Mouse (Mus musculus): ENCODE results near the gene Btg1. TPM values are rescaled to one million over a fixed set of nuclear protein-coding genes. Genes with fewer than 3 reads are reported as not detected.
A peak's percentile ranks its signal among the peaks of the same experiment; 100 is the strongest.

Gene Btg1
- polyA plus RNA-seq, 1 experiment from 2014 or later = 23.3 TPM

DNA sequence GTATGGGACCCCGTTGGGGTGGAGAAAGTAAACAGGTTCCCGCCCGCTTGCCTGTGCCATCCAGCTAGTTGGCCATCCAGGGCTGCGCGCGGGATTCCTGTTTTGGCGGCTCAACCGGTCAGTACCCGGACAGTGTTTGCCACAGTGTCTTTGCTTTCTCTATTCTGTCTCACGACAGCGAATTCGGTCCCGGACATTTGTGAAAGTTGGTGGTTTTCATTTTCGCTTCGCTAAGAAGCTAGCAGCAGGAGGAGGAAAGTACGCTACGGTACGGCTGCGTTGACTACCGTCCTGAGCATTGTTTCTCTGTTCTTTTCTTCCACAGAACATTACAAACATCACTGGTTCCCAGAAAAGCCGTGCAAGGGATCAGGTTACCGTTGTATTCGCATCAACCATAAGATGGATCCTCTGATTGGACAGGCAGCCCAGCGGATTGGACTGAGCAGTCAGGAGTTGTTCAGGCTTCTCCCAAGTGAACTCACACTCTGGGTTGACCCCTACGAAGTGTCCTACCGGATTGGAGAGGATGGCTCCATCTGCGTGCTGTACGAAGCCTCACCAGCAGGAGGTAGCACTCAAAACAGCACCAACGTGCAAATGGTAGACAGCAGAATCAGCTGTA lies 1.3 kb downstream of the Btg1 start:
- Histone ChIP-seq H3K9me3 (no peaks in the 10 kb centered on the region), H3K4me1 (peaks cover 17% of the 10 kb centered on the region; the same call in 1 of the 2 replicates), H3K27me3 (ENCODE audit: insufficient read depth, poor library complexity, severe bottlenecking) (no peaks in the 10 kb centered on the region), H3K36me3 (peaks cover 17% of the 10 kb centered on the region), H3K4me3 (peak overlapping the region; percentile 96), H3K27ac (peak overlapping the region; percentile 98)
- DNase-seq (ENCODE audit: low spot score) = peak; percentile 91
- WGBS = under 1% methylated on average over 29 of the region's 29 CpGs

GRCm38 (mm10) chr10:96619951-96620889 lies 3.4 kb downstream of the Btg1 start:
- Histone ChIP-seq H3K27ac (0 out of 2 replicates have a peak overlapping the region, but pooled peaks have one; percentile 32), H3K4me1 (peaks cover 15% of the 10 kb centered on the region), H3K9me3 (no peaks in the 10 kb centered on the region), H3K36me3 (peaks cover 26% of the 10 kb centered on the region), H3K27me3 (ENCODE audit: insufficient read depth, poor library complexity, severe bottlenecking) (no peaks in the 10 kb centered on the region), H3K4me3 (peak overlapping the region; percentile 54)
- 63% methylated on average over 8 of the region's 8 CpGs for WGBS
- no peak for DNase-seq (ENCODE audit: low spot score)

GRCm38 (mm10) chr10:96620890-96621271 lies 4.1 kb downstream of the Btg1 start:
- WGBS = 50% methylated on average over 4 of the region's 4 CpGs

DNA sequence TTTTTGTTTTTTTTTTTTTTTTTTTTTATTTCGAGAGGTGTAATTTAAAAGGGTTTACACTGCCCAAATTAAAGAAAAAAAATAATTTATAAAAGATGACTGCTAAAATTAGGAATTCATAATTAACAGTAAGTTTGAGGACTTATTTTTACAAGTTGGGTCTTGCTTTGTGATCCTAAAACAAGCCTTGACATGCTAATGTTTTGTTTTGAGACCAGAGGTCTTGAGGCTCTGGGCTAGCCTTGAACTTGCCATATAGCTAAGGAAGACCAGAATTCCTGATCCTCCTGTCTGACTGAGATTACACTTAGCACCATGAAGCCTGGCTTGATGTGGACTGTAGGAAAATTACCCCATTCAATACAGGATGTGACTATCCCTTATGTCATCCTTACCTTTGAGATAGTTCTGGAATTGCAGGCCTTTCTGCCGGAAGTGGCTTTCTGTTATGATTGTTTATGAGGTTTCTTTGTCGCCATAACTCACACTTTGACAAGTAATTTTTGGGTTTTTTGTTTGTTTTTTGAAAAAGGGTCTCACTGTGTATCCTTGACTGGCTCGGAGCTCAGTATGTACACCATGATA lies 4.6 kb downstream of the Btg1 start:
- Histone ChIP-seq H3K9me3 (no peaks in the 10 kb centered on the region), H3K27me3 (ENCODE audit: insufficient read depth, poor library complexity, severe bottlenecking) (no peaks in the 10 kb centered on the region), H3K4me3 (peak overlapping the region; percentile 12; the same call in 1 of the 2 replicates), H3K36me3 (peaks cover 26% of the 10 kb centered on the region), H3K27ac (no peak overlapping the region), H3K4me1 (peaks cover 18% of the 10 kb centered on the region)
- DNase-seq (ENCODE audit: low spot score) = no peak
- 77% methylated on average over 4 of the region's 4 CpGs for WGBS

More at GRCm38 (mm10) chr10:96620890-96621271, 4.1 kb downstream of the Btg1 start:
- no peaks in the 10 kb centered on the region for H3K9me3 ChIP-seq
- no peak for DNase-seq (ENCODE audit: low spot score)
- peaks cover 26% of the 10 kb centered on the region for H3K36me3 ChIP-seq
- H3K27me3 ChIP-seq (ENCODE audit: insufficient read depth, poor library complexity, severe bottlenecking) = no peaks in the 10 kb centered on the region
- H3K27ac ChIP-seq = no peak overlapping the region
- H3K4me1 ChIP-seq = peaks cover 17% of the 10 kb centered on the region
- H3K4me3 ChIP-seq = peak overlapping the region; percentile 54

GRCm38 (mm10) chr10:96621980-96622645 lies 5.3 kb downstream of the Btg1 start:
- H3K9me3 ChIP-seq = no peaks in the 10 kb centered on the region
- 89% methylated on average over 13 of the region's 13 CpGs for WGBS
- H3K4me1 ChIP-seq = peaks cover 20% of the 10 kb centered on the region
- H3K27me3 ChIP-seq (ENCODE audit: insufficient read depth, poor library complexity, severe bottlenecking) = no peaks in the 10 kb centered on the region
- no peak for DNase-seq (ENCODE audit: low spot score)
- 0 out of 2 replicates have a peak overlapping the region, but pooled peaks have one; percentile 12 for H3K4me3 ChIP-seq
- H3K27ac ChIP-seq = no peak overlapping the region
- H3K36me3 ChIP-seq = peaks cover 26% of the 10 kb centered on the region

DNA sequence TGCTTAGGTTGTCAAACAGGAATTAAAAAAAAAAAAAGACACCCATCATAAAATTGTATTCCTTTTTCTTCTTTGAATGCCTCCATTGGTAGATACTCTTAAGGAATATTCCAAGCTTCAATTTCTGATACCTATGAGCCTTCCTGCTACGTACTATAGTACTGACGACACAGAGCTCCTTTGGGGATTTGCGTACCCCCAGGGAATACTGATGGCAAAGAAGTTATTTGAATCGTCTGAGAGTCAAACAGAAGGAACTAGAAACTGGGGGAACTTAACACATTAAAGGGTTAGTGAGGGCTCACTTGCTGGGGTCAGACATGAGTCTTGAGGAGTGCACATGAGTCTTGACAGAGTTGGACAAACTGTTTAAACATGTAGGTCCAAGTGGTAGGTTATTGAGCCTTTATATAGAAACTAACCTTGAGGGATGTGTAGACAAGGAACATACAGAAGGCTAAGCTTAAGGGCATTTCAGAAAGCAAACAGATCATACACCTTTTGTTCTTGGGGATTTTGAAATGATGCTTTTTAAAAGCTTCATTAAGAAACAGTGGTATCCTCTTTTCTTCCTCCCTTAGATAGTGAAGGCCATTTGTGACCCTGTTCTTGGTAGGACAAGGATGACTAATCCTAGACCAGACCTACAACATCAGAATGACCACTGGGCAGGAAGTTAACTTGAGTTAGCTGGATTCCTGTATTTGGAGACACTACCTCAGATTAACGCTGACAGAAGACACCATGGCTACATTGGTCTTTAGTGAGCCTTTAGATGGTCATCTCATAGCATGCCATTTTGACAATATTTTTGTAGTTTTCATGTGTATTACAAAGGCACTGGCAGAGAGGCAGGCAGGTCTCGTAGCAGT lies 6.2 kb downstream of the Btg1 start:
- 86% methylated on average over 6 of the region's 6 CpGs for WGBS
- Histone ChIP-seq H3K27me3 (ENCODE audit: insufficient read depth, poor library complexity, severe bottlenecking) (no peaks in the 10 kb centered on the region), H3K9me3 (no peaks in the 10 kb centered on the region), H3K4me1 (peaks cover 20% of the 10 kb centered on the region), H3K4me3 (no peak overlapping the region), H3K27ac (no peak overlapping the region), H3K36me3 (peaks cover 26% of the 10 kb centered on the region)
- DNase-seq (ENCODE audit: low spot score) = no peak

DNA sequence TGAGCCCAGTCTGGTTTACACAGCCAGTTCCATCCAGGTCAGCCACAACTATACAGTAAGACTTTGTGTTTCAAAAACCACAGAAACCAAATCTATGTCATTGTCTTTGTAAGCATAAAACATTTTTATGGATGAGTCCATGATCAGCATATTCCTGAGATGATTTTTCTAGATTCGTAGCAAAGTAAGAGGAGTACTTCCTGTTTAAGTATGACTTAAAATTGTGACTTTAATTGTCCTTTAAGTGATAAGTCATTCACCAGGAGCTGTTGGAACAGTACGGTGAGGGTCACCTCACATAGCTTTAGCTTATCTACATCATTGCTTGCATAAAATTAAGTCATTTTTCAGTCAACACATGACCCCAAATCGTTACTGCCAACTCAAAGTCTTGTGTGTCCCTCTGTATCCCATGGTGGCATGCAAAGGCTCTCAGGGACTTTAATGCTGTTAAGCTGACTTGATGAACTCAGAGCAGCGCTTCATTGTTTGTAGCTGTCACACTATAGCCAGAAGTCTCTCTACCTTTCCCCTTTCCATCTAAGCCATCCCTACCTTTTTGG lies 6.9 kb downstream of the Btg1 start:
- no peak for DNase-seq (ENCODE audit: low spot score)
- Histone ChIP-seq H3K36me3 (peaks cover 27% of the 10 kb centered on the region), H3K27me3 (ENCODE audit: insufficient read depth, poor library complexity, severe bottlenecking) (no peaks in the 10 kb centered on the region), H3K27ac (no peak overlapping the region), H3K9me3 (no peaks in the 10 kb centered on the region), H3K4me3 (no peak overlapping the region), H3K4me1 (peaks cover 20% of the 10 kb centered on the region)
- WGBS = 87% methylated on average over 4 of the region's 4 CpGs

GRCm38 (mm10) chr10:96624406-96624805 lies 7.6 kb downstream of the Btg1 start:
- no peak for DNase-seq (ENCODE audit: low spot score)
- Histone ChIP-seq H3K27me3 (ENCODE audit: insufficient read depth, poor library complexity, severe bottlenecking) (no peaks in the 10 kb centered on the region), H3K4me1 (peaks cover 20% of the 10 kb centered on the region), H3K4me3 (no peak overlapping the region), H3K9me3 (no peaks in the 10 kb centered on the region), H3K36me3 (peaks cover 29% of the 10 kb centered on the region), H3K27ac (no peak overlapping the region)
- WGBS = 89% methylated on average over 2 of the region's 2 CpGs

- no peaks in the 10 kb centered on the region for H3K9me3 ChIP-seq
- H3K27ac ChIP-seq = 0 out of 2 replicates have a peak overlapping the region, but pooled peaks have one; percentile 45
- H3K4me3 ChIP-seq = no peak overlapping the region
- peaks cover 23% of the 10 kb centered on the region for H3K36me3 ChIP-seq
- WGBS = 91% methylated on average over 4 of the region's 4 CpGs
- H3K4me1 ChIP-seq = peaks cover 15% of the 10 kb centered on the region
- no peak for DNase-seq (ENCODE audit: low spot score)
- H3K27me3 ChIP-seq (ENCODE audit: insufficient read depth, poor library complexity, severe bottlenecking) = no peaks in the 10 kb centered on the region
Measured at GRCm38 (mm10) chr10:96625061-96625460, 8.3 kb downstream of the Btg1 start.

- H3K4me3 ChIP-seq = no peak overlapping the region
- H3K36me3 ChIP-seq = peaks cover 23% of the 10 kb centered on the region
- DNase-seq (ENCODE audit: low spot score) = peak; percentile 78
- 23% methylated on average over 4 of the region's 4 CpGs for WGBS
- peaks cover 20% of the 10 kb centered on the region for H3K4me1 ChIP-seq
- no peaks in the 10 kb centered on the region for H3K9me3 ChIP-seq
- peak overlapping the region; percentile 45; the same call in 1 of the 2 replicates for H3K27ac ChIP-seq
- no peaks in the 10 kb centered on the region for H3K27me3 ChIP-seq (ENCODE audit: insufficient read depth, poor library complexity, severe bottlenecking)
Measured at GRCm38 (mm10) chr10:96625682-96626081, 8.9 kb downstream of the Btg1 start.

- WGBS = 90% methylated on average over 10 of the region's 10 CpGs
- peaks cover 23% of the 10 kb centered on the region for H3K36me3 ChIP-seq
- peaks cover 25% of the 10 kb centered on the region for H3K4me1 ChIP-seq
Measured at GRCm38 (mm10) chr10:96626120-96626750, 9.4 kb downstream of the Btg1 start.

More at GRCm38 (mm10) chr10:96626120-96626750, 9.4 kb downstream of the Btg1 start:
- no peak overlapping the region for H3K27ac ChIP-seq
- H3K4me3 ChIP-seq = no peak overlapping the region
- no peak for DNase-seq (ENCODE audit: low spot score)
- no peaks in the 10 kb centered on the region for H3K9me3 ChIP-seq
- H3K27me3 ChIP-seq (ENCODE audit: insufficient read depth, poor library complexity, severe bottlenecking) = no peaks in the 10 kb centered on the region
